Mouse (Mus musculus) layer of hippocampus, adult 18-20 months (tissue): ENCODE data around the gene Arhgdia. TPM values are rescaled to one million over a fixed set of nuclear protein-coding genes. Genes with fewer than 3 reads are reported as not detected.
"Not testable (repeated sequence)": the region's sequence is repeated elsewhere in the genome, so short reads cannot be mapped to it uniquely, and the experiment has no call there.

ENCODE experiments used
- DNase-seq, 2 experiments: peaks; one replicate each; pipeline ENCODE4 v3.0.0; 2022; ENCODE audit warnings: low spot score in 2 of 2
- total RNA-seq, 2 experiments: library from RNA; stranded (reverse); gene quantifications; 2 replicates each; pipeline ENCODE4 v1.2.3; 2021

The Arhgdia gene
- total RNA-seq, 2 experiments from 2014 or later = 293 to 295 TPM

DNA sequence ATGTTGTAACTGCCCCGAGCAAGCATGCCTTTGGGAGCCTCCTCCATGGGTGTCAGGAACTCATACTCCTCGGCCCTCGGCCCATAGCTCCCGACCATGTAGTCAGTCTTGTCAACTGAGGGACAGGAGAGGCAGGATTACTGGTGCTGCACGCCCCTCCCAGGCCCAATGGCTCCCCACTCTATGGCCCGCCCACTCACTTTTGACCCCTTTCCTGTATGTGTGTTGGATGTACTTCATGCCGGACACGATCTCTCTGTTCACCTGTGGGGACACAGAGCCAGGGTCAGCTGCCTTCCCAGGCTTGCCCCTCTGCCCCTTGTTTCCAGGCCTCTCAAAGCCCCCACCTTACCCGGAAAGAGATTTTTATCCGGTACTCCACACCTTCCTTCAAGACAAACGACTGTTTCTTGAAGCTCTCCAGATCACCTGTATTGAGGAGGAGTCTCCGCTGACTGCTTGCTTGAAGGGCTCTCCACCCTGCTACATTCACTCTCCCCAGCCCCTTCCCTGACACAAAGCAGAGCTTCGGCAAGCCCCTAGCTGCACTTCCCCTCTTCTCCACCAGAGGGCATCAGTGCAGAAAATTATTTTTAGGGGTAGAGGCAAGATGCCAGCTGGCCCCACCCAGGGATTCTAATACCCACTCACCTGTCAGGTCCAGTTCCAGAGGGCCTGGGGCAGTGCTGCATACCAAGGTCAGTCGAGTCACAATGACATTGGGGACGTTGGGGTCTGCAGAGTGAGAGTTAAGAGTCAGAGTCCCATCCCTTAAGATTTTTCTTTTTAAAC lies 1.9 kb downstream of the Arhgdia start:
- peak in 1 of 2 experiments; percentile 78 for DNase-seq

DNA sequence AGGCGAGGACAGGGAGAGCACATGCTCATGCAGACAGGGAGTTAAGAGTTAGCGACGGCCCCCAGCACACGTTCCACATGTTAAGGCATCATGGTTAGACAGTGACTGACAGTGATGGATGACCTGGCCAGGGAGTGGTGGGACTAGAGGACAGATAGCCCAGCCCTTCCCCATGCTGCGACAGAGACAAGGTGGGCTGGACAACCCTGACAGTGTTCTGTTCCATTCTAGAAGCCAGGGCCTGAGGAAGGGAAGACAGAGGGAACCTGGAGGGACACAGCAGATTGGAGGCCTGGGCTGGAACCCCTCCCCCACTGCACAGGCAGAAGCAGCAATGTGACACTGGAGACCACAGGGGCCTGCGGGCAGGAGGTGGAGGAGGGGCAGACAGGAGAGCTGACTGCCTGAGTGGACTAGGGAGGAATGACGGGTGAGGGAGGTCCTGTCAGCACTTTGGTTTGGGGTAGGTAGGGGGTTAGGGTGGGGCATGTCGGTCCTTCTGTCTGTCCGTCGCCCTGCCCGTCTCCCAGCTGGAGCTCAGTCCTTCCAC lies 2.7 kb downstream of the Arhgdia start:
- DNase-seq = no peak

DNA sequence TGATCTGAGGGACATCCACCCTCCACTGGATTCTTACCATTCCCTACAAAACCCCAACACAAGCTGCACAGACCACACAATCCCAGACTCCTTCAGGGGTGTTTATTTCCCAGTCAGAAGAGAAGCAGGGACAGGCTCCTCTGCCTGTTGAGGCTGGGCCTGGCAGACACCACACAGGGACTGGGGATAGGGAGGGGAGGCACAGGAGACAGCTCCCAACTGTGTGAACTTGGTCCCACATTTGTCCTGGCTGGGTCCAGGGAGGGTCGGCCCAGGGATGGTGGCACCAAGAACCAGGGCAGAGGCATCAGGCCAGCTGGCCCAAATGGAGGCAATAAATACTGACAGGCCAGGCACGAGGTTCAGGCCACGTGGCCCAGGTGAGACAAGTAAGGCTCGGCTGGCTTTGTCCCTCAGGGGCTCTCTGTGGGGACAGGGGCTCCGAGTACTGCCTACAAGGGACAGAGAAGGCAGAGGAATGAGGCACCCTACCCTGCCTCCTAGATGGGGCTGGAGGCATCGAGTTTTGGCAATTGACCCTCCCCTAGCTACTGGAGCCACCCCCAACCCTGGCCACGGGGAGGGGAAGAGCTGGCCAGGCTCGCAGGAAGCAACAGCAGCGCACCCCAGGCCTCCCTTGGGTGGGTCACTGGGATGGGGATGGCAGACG lies 3.3 kb downstream of the Arhgdia start:
- DNase-seq = no peak

DNA sequence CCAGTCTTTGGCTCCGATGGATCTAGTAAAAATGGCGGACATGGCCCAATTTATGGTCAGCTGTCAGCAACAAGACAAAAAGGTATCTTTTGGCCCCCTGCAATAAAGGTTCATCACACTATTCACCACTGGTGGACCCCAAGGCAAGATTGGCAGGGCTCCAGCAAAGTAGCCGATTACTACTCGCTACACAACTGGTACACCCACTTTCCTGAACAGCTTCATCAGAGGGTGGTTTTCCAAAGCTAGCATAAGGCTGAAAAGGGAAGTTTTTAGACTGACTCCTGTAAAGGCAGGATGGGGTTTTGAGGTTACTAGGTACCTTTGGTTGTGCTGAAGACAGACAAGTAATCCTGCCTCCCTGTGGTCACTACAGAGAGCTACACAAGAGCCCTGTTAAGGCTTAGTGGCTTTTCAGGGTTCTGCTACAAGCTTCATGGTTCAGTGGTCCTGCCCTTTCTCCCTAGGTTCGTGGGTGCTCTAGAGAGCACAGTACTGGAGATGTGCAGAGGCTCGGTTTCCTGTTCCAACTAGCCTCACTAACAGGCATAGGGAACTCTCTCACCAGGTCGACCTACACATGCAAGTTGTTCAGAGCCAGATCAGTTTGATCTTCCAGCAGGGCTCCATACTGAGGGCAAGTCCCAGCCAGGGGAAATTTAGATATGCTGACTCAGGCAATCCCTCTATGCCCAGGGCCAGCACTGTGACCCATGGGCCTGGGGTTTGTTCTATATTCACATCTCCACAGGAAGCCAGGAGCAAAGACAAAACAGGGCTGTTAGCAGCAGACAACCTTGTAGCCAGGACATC lies 4.0 kb downstream of the Arhgdia start:
- DNase-seq = peak in 1 of 2 experiments; percentile 14

DNA sequence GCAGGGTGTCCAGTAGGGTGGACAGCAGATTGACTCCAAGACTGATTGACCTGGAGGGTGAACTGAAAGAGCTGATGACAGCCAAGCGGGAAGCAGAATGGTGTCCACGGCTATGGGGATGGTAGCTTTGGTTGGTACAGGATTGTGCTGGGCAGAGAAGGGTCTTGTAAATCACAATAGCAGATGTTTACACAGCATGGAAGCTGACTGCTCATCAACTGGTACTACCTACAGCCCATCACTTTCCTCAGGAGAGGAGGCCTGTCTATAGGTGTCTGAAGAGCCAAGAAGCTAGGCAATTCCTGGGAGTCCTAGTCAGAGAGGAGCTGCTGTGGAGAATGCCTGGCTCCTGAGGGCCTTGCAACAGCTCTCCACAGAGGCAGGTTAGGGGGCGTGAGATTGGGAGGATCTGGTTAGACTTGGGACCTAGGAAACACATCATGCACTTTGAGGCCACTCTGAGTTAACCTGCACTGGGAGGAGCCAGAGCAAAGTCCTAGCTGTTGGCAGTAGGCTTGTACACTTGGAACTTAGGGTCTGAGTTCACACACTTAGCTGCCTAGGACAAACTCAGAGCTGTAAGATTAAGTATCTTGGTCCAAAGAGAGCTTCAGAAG lies 5.0 kb downstream of the Arhgdia start:
- DNase-seq = no peak

DNA sequence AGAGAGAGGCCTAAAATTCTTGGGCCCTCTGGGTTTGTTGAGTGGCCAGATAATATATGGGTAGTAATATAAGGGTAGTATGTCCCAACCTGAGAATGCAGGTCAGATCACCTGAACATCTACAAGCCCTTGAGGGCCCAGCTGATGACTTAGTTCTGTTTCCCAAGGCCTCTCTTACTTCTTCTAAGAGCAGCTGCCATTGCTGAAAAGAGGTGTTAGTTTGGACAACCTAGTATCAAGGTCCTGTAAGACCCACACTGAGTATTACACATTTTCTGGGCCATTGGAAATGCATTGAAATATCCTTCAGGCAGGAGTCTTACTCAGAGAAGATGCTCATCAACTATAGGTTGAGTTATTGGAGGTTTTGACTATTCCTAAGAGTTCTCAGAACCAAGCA lies 5.5 kb downstream of the Arhgdia start:
- no peak for DNase-seq

DNA sequence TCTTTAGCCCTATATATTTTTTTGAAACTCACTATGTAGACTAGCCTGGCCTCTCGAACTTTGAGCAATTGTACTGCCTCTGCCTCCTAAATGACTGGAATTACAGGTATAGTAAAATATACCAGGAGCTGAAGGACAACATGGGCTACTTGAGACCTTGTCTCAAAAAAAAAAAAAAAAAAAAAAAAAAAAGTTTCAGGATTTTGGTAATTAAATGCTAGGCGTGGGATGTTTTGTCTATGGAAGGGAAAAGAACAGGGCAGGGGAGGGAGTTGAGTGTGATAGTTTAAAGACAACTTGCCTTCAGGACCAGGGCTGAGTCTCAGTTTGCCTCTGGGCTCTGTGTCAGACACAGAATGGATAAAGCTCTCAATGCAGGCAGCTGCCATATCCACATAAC lies 6.4 kb downstream of the Arhgdia start:
- no peak for DNase-seq

DNA sequence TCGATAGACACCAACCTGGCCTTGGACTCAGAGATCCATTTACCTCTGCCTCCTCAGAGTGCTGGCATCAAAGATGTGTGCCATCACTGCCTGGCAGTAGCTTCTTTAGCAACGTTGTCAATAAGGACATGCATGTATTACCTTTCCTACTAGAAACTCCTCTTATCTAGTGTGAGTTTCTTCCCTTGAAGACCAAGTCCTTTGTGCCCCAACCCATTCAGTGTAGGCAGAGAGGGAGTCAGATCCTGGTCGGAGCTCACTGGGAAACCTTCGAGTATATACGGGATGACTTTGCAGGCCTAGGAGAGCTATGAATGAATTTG lies 7.2 kb downstream of the Arhgdia start:
- DNase-seq = no peak

DNA sequence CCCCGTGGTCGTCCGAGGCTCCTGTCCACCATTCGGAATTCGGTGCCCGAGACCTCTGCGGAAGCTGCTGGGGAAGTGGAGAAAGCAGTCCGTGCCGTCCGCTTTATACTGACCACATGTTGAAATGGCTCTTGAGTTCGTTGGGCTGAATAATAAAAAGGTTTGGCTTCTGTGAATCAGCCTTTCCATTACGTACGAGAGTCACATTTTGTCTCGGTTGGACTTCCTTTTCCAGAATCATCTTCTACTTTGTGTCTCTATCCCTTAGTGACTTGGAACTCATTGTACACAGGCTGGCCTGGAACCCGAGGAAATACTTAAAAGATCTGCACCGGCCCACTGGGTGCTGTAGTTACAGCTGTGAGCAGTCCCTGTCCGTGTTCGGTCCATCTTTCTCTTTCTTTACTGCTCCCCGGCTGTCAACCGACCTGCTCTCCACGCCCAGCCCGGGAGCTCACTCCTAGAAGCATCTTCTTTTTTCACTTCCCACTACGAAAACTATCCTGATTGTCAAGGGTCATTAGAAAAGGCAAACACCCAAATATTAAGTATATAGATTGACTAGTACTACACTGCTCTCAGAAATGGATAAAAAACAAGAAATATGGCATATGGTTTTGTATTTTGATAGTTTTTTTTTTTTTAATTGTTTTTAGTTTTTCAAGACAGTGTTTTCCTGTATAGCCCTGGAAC lies 7.7 kb downstream of the Arhgdia start:
- no peak for DNase-seq

DNA sequence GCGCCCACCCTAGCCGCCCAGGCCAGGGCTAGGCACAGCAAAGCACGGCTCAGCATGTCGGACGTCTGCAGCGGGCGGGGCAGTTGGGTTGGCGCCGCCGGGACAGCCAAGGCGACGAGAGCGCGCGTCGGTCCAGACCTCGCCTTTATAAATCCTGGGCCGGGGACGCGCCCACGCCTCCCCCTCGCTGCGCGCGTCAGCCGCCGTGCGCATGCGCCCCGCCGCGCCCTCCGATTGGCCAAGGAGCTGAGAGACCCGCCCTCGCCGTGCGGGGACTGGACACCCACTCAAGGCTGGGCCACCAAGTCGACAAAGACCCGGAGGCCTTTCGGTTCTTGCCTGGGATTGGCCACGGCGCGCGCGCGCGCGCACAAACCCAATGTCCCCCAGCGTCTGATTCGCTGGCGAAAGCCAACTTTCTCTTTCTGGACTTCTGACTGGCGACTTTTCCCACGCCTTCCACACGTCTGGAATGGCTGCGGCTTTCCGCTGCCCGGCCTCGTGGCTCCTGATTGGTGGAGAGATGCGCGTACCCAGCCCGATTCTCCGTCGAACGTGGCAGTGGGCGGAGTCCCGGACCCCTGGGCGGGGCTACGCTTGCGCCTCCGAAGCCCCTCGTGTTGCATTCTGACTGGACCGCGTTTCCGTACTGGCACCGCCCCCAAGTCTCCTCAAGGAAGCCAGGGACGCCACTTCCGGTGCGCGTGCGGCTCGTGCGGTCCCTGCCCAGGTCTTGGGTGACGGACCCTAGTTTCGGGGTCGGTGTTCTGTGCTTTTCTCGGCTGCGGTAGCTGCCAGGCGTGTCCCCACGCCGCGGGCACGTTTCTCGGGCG lies 8.5 kb downstream of the Arhgdia start, which contains the start of gene P4hb:
P4hb (minus strand) TSS at position 502 of the 833 bp plus-strand sequence.
- DNase-seq = peak; percentile 100

DNA sequence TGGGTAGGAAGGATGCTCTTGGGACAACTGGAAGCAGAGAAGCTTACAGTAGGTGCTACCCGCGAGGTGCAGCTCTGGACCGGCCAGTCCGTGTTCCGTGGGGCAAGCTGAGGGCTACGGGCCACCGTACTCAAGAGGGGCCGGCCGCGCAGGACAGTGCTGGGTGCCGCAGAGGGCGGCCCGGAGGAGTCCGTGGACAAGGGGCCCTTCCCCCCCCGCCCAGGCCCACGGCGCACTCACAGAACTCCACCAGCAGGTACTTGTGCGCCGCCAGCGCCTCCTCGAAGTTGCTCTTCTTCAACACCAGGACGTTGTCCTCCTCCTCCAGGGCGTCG lies 9.0 kb downstream of the Arhgdia start:
- no peak for DNase-seq

DNA sequence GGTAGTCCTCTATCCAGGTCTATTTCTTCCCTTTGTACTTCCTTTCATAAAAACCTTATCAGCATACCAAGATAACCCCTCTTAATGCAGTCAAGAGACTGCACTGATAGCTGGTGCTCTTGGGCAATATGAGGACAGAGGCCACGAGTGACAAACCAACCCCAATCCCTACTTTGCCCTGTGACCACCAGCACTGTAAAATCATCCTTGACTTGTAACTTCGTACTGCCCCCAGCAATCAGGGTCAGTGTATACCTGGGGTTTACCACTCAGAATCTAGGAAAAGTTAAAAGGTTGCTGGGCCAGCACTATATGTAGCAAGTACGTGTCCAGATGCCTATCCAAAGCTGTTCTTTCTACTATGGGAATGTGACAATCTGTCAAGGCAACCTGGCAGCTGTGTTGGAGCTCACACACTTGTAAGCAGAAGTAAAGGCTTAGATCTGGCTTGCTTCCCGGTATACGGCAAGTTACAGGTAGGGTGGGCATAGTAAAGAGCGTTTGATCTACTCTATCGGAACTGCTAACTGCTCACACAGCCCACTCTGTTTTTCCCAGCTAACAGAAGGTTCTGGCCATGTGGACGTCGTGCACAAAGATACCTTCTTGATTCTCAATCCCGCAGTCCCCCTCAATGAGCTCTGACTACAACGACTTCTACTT lies 9.5 kb downstream of the Arhgdia start:
- DNase-seq = no peak

DNA sequence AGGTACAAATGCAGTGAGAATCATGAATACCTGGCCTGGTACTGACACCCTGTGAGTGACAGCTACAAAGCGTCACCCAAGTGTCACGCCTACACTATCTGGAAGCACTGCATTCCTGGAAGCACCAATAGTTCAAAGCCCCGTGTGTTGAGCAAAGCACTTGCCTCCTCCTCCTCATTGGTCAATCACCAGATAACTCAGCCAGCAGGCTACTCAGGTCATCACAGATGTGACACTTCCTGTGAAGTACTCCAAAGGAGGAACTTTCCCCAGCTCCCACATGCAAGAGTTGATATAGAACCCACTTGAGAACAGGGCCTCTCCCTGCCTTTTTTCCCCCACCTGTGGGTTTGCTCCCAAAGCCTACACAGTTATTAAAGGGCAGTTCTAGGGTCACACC lies 10.3 kb downstream of the Arhgdia start:
- DNase-seq = no peak

DNA sequence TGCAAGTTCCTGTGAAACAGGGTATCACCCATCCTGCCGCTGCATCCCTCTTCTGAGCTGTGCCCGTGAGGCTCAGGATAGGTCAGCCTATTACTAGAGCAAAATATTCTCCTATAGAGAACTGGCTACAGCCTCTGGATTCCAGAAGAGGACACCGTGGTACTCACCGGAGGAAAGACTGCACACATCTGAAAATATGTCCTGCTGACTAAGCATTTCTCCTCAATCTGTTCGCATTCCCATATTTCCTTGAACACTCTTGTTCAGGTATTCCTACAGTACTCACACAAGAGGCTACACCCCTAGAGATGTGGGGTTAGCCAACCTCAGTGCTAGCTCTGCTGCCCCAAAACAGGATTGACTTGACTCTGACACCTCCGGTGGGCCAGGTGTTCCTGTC lies 13.1 kb downstream of the Arhgdia start:
- no peak for DNase-seq

DNA sequence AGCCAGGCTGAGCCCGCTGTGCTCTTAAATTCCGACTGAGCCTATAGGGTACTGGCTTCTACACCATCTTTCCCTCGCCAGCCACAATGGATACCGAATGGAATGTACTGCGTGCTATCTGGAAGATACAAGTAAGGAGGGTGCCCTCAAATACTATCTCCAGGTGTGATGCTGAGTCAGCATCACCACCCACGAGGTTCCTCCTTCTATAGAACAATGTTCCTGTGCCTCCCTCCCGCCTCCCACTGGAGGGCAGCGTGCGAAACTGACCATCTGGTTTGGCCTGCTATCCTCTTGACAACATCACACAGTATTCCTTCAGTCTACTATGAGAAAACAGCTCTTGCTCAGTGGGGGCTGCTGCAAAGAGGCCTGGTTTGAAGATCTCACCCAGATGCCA lies 16.3 kb downstream of the Arhgdia start:
- DNase-seq = no peak

DNA sequence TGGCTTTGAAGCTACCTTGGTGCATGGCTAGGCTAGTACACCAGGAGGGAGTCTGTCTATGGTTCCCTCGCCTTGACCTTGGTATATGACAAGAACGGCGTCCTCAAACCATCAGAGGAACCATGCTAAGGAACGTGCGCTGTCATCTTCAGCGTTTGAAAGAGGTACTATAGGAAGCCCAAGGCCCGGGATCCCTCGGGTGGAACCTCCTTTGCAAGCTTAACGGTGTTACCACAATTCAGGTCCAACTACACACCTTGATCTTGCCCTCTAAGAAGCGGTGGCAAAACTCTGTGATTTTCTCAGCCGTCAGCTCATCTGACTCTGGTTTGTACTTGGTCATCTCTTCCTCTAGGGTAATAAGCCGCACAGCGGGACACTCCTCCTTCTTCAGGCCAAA lies 18.5 kb downstream of the Arhgdia start:
- DNase-seq = no peak

DNA sequence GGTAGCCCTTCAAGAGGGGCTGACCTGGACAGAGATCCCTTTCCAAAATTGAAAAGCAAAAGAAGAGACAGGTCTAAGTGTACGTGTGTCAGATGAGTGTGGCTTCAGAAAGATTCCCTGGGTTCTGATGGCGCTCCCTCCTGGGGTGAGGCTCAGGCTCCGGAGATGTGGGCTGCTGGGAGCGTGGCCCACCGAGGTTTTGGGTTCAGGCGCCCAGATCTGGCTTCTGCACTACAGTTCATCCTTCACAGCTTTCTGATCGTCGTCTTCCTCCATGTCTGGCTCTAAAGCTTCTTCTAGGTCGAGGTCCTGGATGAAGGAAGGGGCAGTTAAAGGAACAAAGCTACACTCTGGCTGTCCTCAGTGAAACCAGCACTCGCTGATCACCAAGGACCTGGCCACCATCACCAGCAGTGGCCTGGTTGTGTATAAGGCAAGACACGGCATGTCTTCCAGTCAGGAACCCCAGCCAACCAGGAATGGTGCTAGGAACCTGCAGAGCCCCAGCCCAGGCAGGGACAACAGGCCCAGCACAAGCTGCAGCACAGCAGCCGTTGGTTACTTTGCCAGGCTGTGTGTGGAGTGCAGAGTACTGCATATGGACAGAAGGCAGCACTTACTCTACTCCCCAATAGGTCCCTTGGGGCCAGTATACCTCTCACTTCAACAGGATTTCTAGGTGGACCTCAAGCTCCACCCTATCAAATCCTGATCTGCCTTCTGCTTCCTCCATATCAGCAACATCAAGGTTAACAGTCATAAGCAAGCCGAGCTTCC lies 20.3 kb downstream of the Arhgdia start:
- no peak for DNase-seq

DNA sequence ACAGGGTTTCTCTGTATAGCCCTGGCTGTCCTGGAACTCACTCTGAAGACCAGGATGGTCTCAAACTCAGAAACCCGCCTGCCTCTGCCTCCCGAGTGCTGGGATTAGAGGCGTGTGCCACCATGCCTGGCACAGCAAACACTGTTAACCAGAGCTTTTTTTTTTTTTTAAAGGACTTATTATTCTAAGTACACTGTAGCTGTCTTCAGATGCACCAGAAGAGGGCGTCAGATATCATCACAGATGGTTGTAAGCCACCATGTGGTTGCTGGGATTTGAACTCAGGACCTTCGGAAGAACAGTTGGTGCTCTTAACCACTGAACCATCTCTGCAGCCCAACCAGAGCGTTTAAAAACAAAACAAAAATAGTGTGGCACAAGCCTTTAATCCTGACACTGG lies 22.6 kb downstream of the Arhgdia start:
- not testable (repeated sequence) for DNase-seq

DNA sequence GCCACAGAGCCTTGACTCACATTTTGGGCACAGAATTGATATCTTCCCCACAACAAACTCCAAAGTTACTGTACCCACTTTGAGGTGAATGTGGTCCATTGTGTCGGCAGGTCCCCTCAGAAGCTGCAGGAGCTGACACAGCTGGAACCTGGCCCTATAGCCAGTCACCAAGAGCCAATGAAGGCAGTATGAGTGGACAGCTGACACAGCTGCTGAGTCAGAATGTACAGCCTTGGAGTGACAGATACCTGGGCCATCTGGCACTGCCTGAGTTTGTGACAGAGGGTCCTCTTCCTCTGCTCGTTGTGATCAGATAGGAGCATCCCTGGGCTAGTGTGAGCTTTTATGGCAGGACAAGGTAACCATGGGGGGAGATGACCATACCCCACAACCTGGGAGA lies 26.2 kb downstream of the Arhgdia start:
- no peak for DNase-seq
